Mouse (Mus musculus) testis, adult 2 months (tissue): Measurements from ENCODE around the gene Arhgap15.

ENCODE experiments used
- CTCF ChIP-seq: fragments of 200-500 bp; IDR thresholded peaks from 2 replicates; pipeline ENCODE4 v1.5.1; 2012; ENCODE audit warnings: low read depth, mild to moderate bottlenecking, inconsistent platforms, low read length, moderate library complexity; ENCODE audit not compliant: control insufficient read depth, insufficient read depth, insufficient replicate concordance
- POLR2A ChIP-seq: fragments of 200-500 bp; IDR thresholded peaks from 2 replicates; pipeline ENCODE4 v1.6.1; 2012; ENCODE audit warnings: low read depth, mild to moderate bottlenecking, inconsistent platforms, low read length, moderate library complexity; ENCODE audit not compliant: control insufficient read depth

DNA sequence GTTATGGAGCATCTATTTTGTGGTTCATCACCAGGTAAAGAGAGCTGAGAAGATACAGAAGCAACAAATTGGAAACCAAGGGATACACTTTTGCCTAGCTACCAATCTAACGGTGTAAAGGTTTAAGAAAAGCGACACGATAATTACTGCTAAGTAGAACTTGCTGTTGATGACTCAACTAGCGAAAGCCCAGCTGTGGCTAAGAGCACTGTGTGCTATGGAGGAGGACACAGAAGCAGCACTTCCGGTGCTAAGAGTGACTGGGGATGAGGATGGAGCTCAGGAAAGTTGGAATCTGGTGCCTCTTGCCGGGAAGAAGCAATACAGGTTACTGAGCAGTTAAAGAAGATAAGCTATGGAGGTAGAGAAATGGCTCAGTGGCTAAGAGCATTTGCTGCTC is 589.8 kb downstream of the Arhgap15 start:
- no peak for TF ChIP-seq POLR2A
- no peak for TF ChIP-seq CTCF
